Mouse (Mus musculus) lung, embryonic 16.5 days (tissue): Measurements from ENCODE around the gene Jag2. TPM values are rescaled to one million over a fixed set of nuclear protein-coding genes. Genes with fewer than 3 reads are reported as not detected.

Experiments
- ATAC-seq: fragments of 200-750 bp; cut with Nextera tagmentation; 2 replicates; pipeline ENCODE4 v1.8.0; 2017; ENCODE audit warnings: low read depth, mild to moderate bottlenecking, moderate library complexity
- H3K27ac ChIP-seq: fragments of 300-500 bp; sonication (generic); 2 replicates; pipeline ENCODE4 v1.5.1; 2014; ENCODE audit warnings: mild to moderate bottlenecking, control low read depth, low read length
- H3K27me3 ChIP-seq: fragments of 300-500 bp; sonication (generic); 2 replicates; pipeline ENCODE4 v1.6.1; 2014; ENCODE audit warnings: low read depth, low read length, mixed read lengths; ENCODE audit not compliant: control insufficient read depth, insufficient read depth
- H3K36me3 ChIP-seq: fragments of 300-500 bp; sonication (generic); 2 replicates; pipeline ENCODE4 v1.6.1; 2014; ENCODE audit warnings: low read length; ENCODE audit not compliant: control insufficient read depth, insufficient read depth
- H3K4me1 ChIP-seq: fragments of 300-500 bp; sonication (generic); replicated peaks from 2 replicates; pipeline ENCODE4 v1.6.1; 2014; ENCODE audit warnings: low read length, mixed read lengths; ENCODE audit not compliant: control insufficient read depth, insufficient read depth
- H3K4me2 ChIP-seq: fragments of 300-500 bp; sonication (generic); 2 replicates; pipeline ENCODE4 v1.6.1; 2014; ENCODE audit warnings: low read depth, low read length, control low read depth
- H3K4me3 ChIP-seq: fragments of 300-500 bp; sonication (generic); 2 replicates; pipeline ENCODE4 v1.5.1; 2014; ENCODE audit warnings: mild to moderate bottlenecking, low read length, control low read depth
- H3K9ac ChIP-seq: fragments of 300-500 bp; sonication (generic); 2 replicates; pipeline ENCODE4 v1.6.1; 2014; ENCODE audit warnings: low read length, control low read depth
- H3K9me3 ChIP-seq: fragments of 300-500 bp; sonication (generic); 2 replicates; pipeline ENCODE4 v1.6.1; 2016; ENCODE audit warnings: low read length; ENCODE audit not compliant: control insufficient read depth
- WGBS: fragments of 180-500 bp; shearing (Covaris S2); extraction: QIAGEN DNeasy Blood & Tissue Kit; methylation state at CpG from one replicate; pipeline ENCODE4 v1.1.7; 2014; 5-methylcytosine and 5-hydroxymethylcytosine counted together
- polyA plus RNA-seq: library from polyadenylated mRNA; unstranded; fragments of >200 nt; fragmentation: Nextera tagmentation; extraction: Ambion mirVana; gene quantifications from 2 replicates; pipeline ENCODE4 v1.2.1, GENCODE M21; 2015

The Jag2 gene
- polyA plus RNA-seq, 1 experiment from 2014 or later: 5.6 TPM

DNA sequence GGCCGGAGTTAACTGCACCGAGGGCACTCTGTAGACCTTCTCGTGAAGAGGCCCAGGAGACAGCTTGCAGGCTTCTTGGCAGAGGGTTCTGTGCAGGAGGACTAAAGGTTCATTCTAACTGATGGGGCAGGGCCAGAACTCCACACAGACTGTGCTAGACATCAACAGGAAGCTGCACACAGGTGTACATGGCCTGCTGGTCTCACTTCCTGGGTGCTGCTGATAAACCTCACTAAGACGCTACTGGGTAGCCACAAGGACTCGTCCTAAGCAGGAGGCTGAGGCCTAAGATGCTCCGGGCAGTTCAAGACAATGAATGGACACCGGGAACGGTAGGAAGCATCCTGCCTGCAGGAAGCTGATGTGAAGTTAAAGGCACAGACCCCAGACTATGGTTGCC is 29.8 kb upstream of the Jag2 start:
- no peak for ATAC-seq
- Histone ChIP-seq H3K4me3 (no peak overlapping the region), H3K27ac (no peak overlapping the region), H3K4me2 (no peak overlapping the region), H3K27me3 (no peaks in the 10 kb centered on the region), H3K36me3 (peaks cover 43% of the 10 kb centered on the region), H3K4me1 (no peaks in the 10 kb centered on the region), H3K9ac (no peak overlapping the region), H3K9me3 (no peaks in the 10 kb centered on the region)
- WGBS: 76% methylated on average over 8 of the region's 8 CpGs

DNA sequence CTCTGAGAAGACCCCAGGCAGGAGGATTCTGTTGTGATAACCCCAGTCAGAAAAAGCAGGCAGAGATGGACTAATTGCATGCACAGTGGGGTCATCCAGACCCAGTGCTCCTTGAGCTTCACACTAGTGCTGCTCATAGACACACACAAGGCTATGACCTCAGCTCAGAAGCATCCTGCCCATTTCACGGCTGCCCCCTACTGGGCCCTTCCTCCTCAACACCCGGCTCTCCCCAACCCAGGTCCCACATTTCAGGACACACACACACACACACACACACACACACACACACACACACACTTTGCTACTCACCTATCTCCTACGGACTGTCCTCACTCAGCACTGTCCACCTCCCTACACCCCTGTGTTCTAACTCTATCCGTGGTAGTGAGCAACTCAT is 28.7 kb upstream of the Jag2 start:
- Histone ChIP-seq H3K4me2 (no peak overlapping the region), H3K4me3 (no peak overlapping the region), H3K36me3 (peaks cover 33% of the 10 kb centered on the region), H3K9ac (no peak overlapping the region), H3K9me3 (no peaks in the 10 kb centered on the region), H3K4me1 (no peaks in the 10 kb centered on the region), H3K27ac (no peak overlapping the region), H3K27me3 (no peaks in the 10 kb centered on the region)
- WGBS: 34% methylated on average over 3 of the region's 4 CpGs
- peak; percentile 47 for ATAC-seq

GRCm38 (mm10) chr12:112955800-112956199 is 26.2 kb upstream of the Jag2 start:
- H3K4me1 ChIP-seq: peaks cover 15% of the 10 kb centered on the region
- H3K9ac ChIP-seq: no peak overlapping the region
- WGBS: 30% methylated on average over 4 of the region's 4 CpGs
- no peak overlapping the region for H3K4me2 ChIP-seq
- no peak overlapping the region for H3K4me3 ChIP-seq
- no peaks in the 10 kb centered on the region for H3K27me3 ChIP-seq
- peaks cover 13% of the 10 kb centered on the region for H3K36me3 ChIP-seq
- ATAC-seq: peak; percentile 45; the same call in 1 of the 2 replicates
- H3K9me3 ChIP-seq: no peaks in the 10 kb centered on the region
- H3K27ac ChIP-seq: no peak overlapping the region

GRCm38 (mm10) chr12:112952926-112953565 is 23.5 kb upstream of the Jag2 start:
- no peak for ATAC-seq
- Histone ChIP-seq H3K9me3 (no peaks in the 10 kb centered on the region), H3K27ac (peak overlapping the region; percentile 11), H3K4me3 (no peak overlapping the region), H3K27me3 (no peaks in the 10 kb centered on the region), H3K36me3 (no peaks in the 10 kb centered on the region), H3K9ac (no peak overlapping the region), H3K4me2 (no peak overlapping the region), H3K4me1 (peaks cover 21% of the 10 kb centered on the region)
- 62% methylated on average over 3 of the region's 3 CpGs for WGBS

GRCm38 (mm10) chr12:112952433-112952832 is 22.9 kb upstream of the Jag2 start:
- Histone ChIP-seq H3K27ac (peak overlapping the region; percentile 11; the same call in 1 of the 2 replicates), H3K27me3 (no peaks in the 10 kb centered on the region), H3K9ac (no peak overlapping the region), H3K9me3 (no peaks in the 10 kb centered on the region), H3K4me3 (no peak overlapping the region), H3K36me3 (no peaks in the 10 kb centered on the region), H3K4me1 (peaks cover 21% of the 10 kb centered on the region), H3K4me2 (no peak overlapping the region)
- 38% methylated on average over 8 of the region's 8 CpGs for WGBS
- ATAC-seq: no peak

- H3K4me3 ChIP-seq: no peak overlapping the region
- H3K27me3 ChIP-seq: no peaks in the 10 kb centered on the region
- H3K36me3 ChIP-seq: no peaks in the 10 kb centered on the region
- H3K9me3 ChIP-seq: no peaks in the 10 kb centered on the region
- no peak overlapping the region; the same call in 1 of the 2 replicates for H3K9ac ChIP-seq
- H3K27ac ChIP-seq: peak overlapping the region; percentile 84
- no peak for ATAC-seq
- H3K4me2 ChIP-seq: peak overlapping the region; percentile 87
- 17% methylated on average over 7 of the region's 7 CpGs for WGBS
- H3K4me1 ChIP-seq: peaks cover 21% of the 10 kb centered on the region
These were observed 21.7 kb upstream of the Jag2 start for GRCm38 (mm10) chr12:112951150-112951842.

DNA sequence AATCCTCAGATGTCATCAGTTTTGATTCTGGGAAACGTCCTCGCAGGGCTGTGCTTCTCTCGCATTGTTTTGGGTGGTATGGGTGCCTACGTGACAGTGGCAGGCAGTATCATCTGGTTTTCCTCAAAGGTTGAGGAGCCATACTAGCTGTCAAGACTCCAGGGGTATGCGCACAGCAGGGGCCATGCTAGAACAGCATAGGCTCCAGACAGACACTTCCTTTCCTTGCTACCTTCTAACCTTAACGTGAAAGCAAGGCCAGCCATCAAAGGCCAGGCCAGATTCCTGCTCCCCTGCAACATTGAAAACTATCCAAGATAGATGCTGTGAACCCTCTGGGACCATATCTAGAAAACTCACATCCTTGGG is 21.2 kb upstream of the Jag2 start:
- Histone ChIP-seq H3K36me3 (no peaks in the 10 kb centered on the region), H3K9me3 (no peaks in the 10 kb centered on the region), H3K4me2 (peak overlapping the region; percentile 87), H3K4me1 (peaks cover 21% of the 10 kb centered on the region), H3K27me3 (no peaks in the 10 kb centered on the region), H3K9ac (peak overlapping the region; percentile 40; the same call in 1 of the 2 replicates), H3K27ac (peak overlapping the region; percentile 84), H3K4me3 (peak overlapping the region; percentile 71)
- WGBS: 5% methylated on average over 6 of the region's 6 CpGs
- ATAC-seq: 0 out of 2 replicates have a peak, but pooled peaks have one; percentile 8

DNA sequence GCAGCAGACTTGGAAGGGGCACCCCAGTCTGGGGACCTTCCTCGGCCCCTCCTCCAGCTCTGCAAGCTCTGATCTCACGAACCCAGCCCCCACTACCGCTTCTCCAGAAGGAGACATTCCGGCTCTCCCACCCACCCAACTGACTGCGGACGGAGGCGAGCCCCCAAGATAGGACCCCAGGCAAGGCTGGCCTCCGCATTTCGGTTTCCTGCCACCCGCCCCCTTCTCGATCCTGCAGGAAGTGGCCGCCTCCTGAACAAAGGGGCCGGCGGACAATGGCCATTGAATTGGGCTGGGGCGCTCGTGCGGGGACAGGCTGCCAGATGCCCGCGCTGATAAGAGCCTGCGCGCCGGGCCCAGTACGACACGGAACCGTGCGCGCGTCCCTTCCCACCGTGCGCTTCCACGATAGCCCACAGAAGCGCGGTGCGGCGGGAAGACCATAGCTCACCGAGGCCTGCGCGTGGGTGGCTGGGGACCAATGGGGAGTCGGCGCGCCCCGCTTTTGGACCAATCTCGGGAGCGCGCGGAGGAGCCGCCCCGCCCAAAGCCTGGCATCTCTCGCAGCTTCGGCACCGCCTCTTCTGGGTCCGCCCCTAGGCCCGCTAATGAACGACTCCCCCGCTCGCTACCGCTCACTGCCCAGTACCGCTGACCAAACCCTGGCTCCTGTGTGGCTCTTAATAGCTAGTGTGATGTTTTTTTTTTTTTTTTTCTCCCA is 20.6 kb upstream of the Jag2 start:
- peak; percentile 91 for ATAC-seq
- H3K9ac ChIP-seq: peak overlapping the region; percentile 75
- no peaks in the 10 kb centered on the region for H3K27me3 ChIP-seq
- WGBS: under 1% methylated on average over 58 of the region's 58 CpGs
- H3K9me3 ChIP-seq: no peaks in the 10 kb centered on the region
- peak overlapping the region; percentile 87 for H3K4me2 ChIP-seq
- H3K27ac ChIP-seq: peak overlapping the region; percentile 84
- peak overlapping the region; percentile 71 for H3K4me3 ChIP-seq
- H3K36me3 ChIP-seq: no peaks in the 10 kb centered on the region
- H3K4me1 ChIP-seq: peaks cover 21% of the 10 kb centered on the region

- no peak overlapping the region for H3K9ac ChIP-seq
- H3K4me1 ChIP-seq: peaks cover 16% of the 10 kb centered on the region
- no peaks in the 10 kb centered on the region for H3K36me3 ChIP-seq
- WGBS: 24% methylated on average over 4 of the region's 4 CpGs
- no peak for ATAC-seq
- no peak overlapping the region for H3K4me3 ChIP-seq
- no peak overlapping the region for H3K4me2 ChIP-seq
- peak overlapping the region; percentile 59 for H3K27ac ChIP-seq
- H3K27me3 ChIP-seq: no peaks in the 10 kb centered on the region
- H3K9me3 ChIP-seq: no peaks in the 10 kb centered on the region
These were observed 17.7 kb upstream of the Jag2 start for GRCm38 (mm10) chr12:112947307-112947706.
